Mouse (Mus musculus): Measurements from ENCODE around the gene Gabrb1. TPM values are rescaled to one million over a fixed set of nuclear protein-coding genes. Genes with fewer than 3 reads are reported as not detected.

The Gabrb1 gene
- total RNA-seq, 1 experiment: 0.04 TPM

- peaks cover 31% of the 10 kb centered on the region for H3K36me3 ChIP-seq (ENCODE audit: control insufficient read depth, insufficient read depth, low read length, poor library complexity, severe bottlenecking)
- H3K4me3 ChIP-seq (ENCODE audit: insufficient read depth in 1 of 2, low read depth in 1 of 2, low read length in 2 of 2, poor library complexity in 1 of 2, severe bottlenecking in 1 of 2): no peak overlapping the region
- H3K9me3 ChIP-seq (ENCODE audit: control insufficient read depth, insufficient read depth, low read depth, low read length): no peaks in the 10 kb centered on the region
- no peak overlapping the region for H3K27ac ChIP-seq (ENCODE audit: insufficient read depth, low read depth, low read length, poor library complexity, severe bottlenecking)
- no peak for DNase-seq (ENCODE audit: low read depth, low spot score)
- in situ Hi-C loops (cut with MboI; ENCODE audit: low sequenced_read_pairs in 2 of 2, unreplicated experiment in 2 of 2): no loop called here
- TF ChIP-seq HCFC1 (IDR thresholded peaks at IDR 0.05; ENCODE audit: borderline replicate concordance, insufficient read depth, low read length) (no peak), MAFK (IDR thresholded peaks at IDR 0.05; ENCODE audit: insufficient read depth, low read depth, low read length) (no peak), CHD2 (IDR thresholded peaks at IDR 0.05; ENCODE audit: low read depth, low read length) (no peak), ZC3H11A (IDR thresholded peaks at IDR 0.05; ENCODE audit: borderline replicate concordance, low read depth, low read length) (no peak), ZNF384 (IDR thresholded peaks at IDR 0.05; ENCODE audit: low read depth, low read length) (no peak)
- no peaks in the 10 kb centered on the region for H3K4me1 ChIP-seq (ENCODE audit: control insufficient read depth in 2 of 2, insufficient read depth in 2 of 2, low read length in 2 of 2, poor library complexity in 1 of 2)
- no peak overlapping the region for H3K9ac ChIP-seq (ENCODE audit: insufficient read depth, low read depth, low read length, poor library complexity, severe bottlenecking)
Observed at GRCm38 (mm10) chr5:72162855-72163254, 504.9 kb downstream of the Gabrb1 start.

GRCm38 (mm10) chr5:72164386-72164785, 506.5 kb downstream of the Gabrb1 start:
- H3K4me1 ChIP-seq (ENCODE audit: control insufficient read depth in 2 of 2, insufficient read depth in 2 of 2, low read length in 2 of 2, poor library complexity in 1 of 2): no peaks in the 10 kb centered on the region
- DNase-seq (ENCODE audit: low read depth, low spot score): no peak
- H3K4me3 ChIP-seq (ENCODE audit: insufficient read depth in 1 of 2, low read depth in 1 of 2, low read length in 2 of 2, poor library complexity in 1 of 2, severe bottlenecking in 1 of 2): no peak overlapping the region
- in situ Hi-C loops (cut with MboI; ENCODE audit: low sequenced_read_pairs in 2 of 2, unreplicated experiment in 2 of 2): no loop called here
- peaks cover 24% of the 10 kb centered on the region for H3K36me3 ChIP-seq (ENCODE audit: control insufficient read depth, insufficient read depth, low read length, poor library complexity, severe bottlenecking)
- H3K9me3 ChIP-seq (ENCODE audit: control insufficient read depth, insufficient read depth, low read depth, low read length): no peaks in the 10 kb centered on the region
- H3K27ac ChIP-seq (ENCODE audit: insufficient read depth, low read depth, low read length, poor library complexity, severe bottlenecking): no peak overlapping the region
- no peak for TF ChIP-seq ZC3H11A (IDR thresholded peaks at IDR 0.05; ENCODE audit: borderline replicate concordance, low read depth, low read length)
- TF ChIP-seq ZNF384 (IDR thresholded peaks at IDR 0.05; ENCODE audit: low read depth, low read length): no peak
- no peak for TF ChIP-seq MAFK (IDR thresholded peaks at IDR 0.05; ENCODE audit: insufficient read depth, low read depth, low read length)
- no peak for TF ChIP-seq CHD2 (IDR thresholded peaks at IDR 0.05; ENCODE audit: low read depth, low read length)
- TF ChIP-seq HCFC1 (IDR thresholded peaks at IDR 0.05; ENCODE audit: borderline replicate concordance, insufficient read depth, low read length): no peak
- no peak overlapping the region for H3K9ac ChIP-seq (ENCODE audit: insufficient read depth, low read depth, low read length, poor library complexity, severe bottlenecking)

- Histone ChIP-seq H3K27ac (ENCODE audit: insufficient read depth, low read depth, low read length, poor library complexity, severe bottlenecking) (peak within 1 kb of the TSS; percentile 61; the same call in 1 of the 2 replicates), H3K9me3 (ENCODE audit: control insufficient read depth, insufficient read depth, low read depth, low read length) (no peaks in the 10 kb centered on the region)
- in situ Hi-C loops (cut with MboI; ENCODE audit: low sequenced_read_pairs in 2 of 2, unreplicated experiment in 2 of 2): no loop called here
Observed at GRCm38 (mm10) chr5:72167594-72168284, 509.8 kb downstream of the Gabrb1 start, which contains the start of gene Commd8. Gene Commd8 (minus strand): TSS chr5:72168189.

GRCm38 (mm10) chr5:72168285-72168621, 510.3 kb downstream of the Gabrb1 start:
- Histone ChIP-seq H3K36me3 (ENCODE audit: control insufficient read depth, insufficient read depth, low read length, poor library complexity, severe bottlenecking) (peaks cover 5% of the 10 kb centered on the region), H3K4me1 (ENCODE audit: control insufficient read depth in 2 of 2, insufficient read depth in 2 of 2, low read length in 2 of 2, poor library complexity in 1 of 2) (no peaks in the 10 kb centered on the region), H3K9me3 (ENCODE audit: control insufficient read depth, insufficient read depth, low read depth, low read length) (no peaks in the 10 kb centered on the region), H3K27ac (ENCODE audit: insufficient read depth, low read depth, low read length, poor library complexity, severe bottlenecking) (no peak overlapping the region), H3K9ac (ENCODE audit: insufficient read depth, low read depth, low read length, poor library complexity, severe bottlenecking) (no peak overlapping the region; the same call in 1 of the 2 replicates), H3K4me3 (ENCODE audit: insufficient read depth in 1 of 2, low read depth in 1 of 2, low read length in 2 of 2, poor library complexity in 1 of 2, severe bottlenecking in 1 of 2) (peak overlapping the region; percentile 30 to 32; a peak in 1 of 4 replicates)
- TF ChIP-seq ZNF384 (IDR thresholded peaks at IDR 0.05; ENCODE audit: low read depth, low read length) (0 out of 2 replicates have a peak, but pooled peaks have one; percentile 57), CHD2 (IDR thresholded peaks at IDR 0.05; ENCODE audit: low read depth, low read length) (no peak)
- in situ Hi-C loops (cut with MboI; ENCODE audit: low sequenced_read_pairs in 2 of 2, unreplicated experiment in 2 of 2): no loop called here
- no peak for DNase-seq (ENCODE audit: low read depth, low spot score)

More at GRCm38 (mm10) chr5:72167594-72168284, 509.8 kb downstream of the Gabrb1 start, which contains the start of gene Commd8:
- H3K36me3 ChIP-seq (ENCODE audit: control insufficient read depth, insufficient read depth, low read length, poor library complexity, severe bottlenecking): peaks cover 5% of the 10 kb centered on the region
- peak within 1 kb of the TSS; percentile 67 to 90 for H3K4me3 ChIP-seq (ENCODE audit: insufficient read depth in 1 of 2, low read depth in 1 of 2, low read length in 2 of 2, poor library complexity in 1 of 2, severe bottlenecking in 1 of 2)
- no peaks in the 10 kb centered on the region for H3K4me1 ChIP-seq (ENCODE audit: control insufficient read depth in 2 of 2, insufficient read depth in 2 of 2, low read length in 2 of 2, poor library complexity in 1 of 2)
- DNase-seq (ENCODE audit: low read depth, low spot score): peak; percentile 93
- peak within 1 kb of the TSS; percentile 95 for H3K9ac ChIP-seq (ENCODE audit: insufficient read depth, low read depth, low read length, poor library complexity, severe bottlenecking)
- TF ChIP-seq ZC3H11A (IDR thresholded peaks at IDR 0.05; ENCODE audit: borderline replicate concordance, low read depth, low read length) (no peak), MAFK (IDR thresholded peaks at IDR 0.05; ENCODE audit: insufficient read depth, low read depth, low read length) (peak; percentile 54; the same call in 1 of the 2 replicates)

- no peak overlapping the region for H3K9ac ChIP-seq (ENCODE audit: insufficient read depth, low read depth, low read length, poor library complexity, severe bottlenecking)
- no peaks in the 10 kb centered on the region for H3K9me3 ChIP-seq (ENCODE audit: control insufficient read depth, insufficient read depth, low read depth, low read length)
- peaks cover 2% of the 10 kb centered on the region for H3K36me3 ChIP-seq (ENCODE audit: control insufficient read depth, insufficient read depth, low read length, poor library complexity, severe bottlenecking)
- TF ChIP-seq HCFC1 (IDR thresholded peaks at IDR 0.05; ENCODE audit: borderline replicate concordance, insufficient read depth, low read length) (no peak), CHD2 (IDR thresholded peaks at IDR 0.05; ENCODE audit: low read depth, low read length) (no peak), MAFK (IDR thresholded peaks at IDR 0.05; ENCODE audit: insufficient read depth, low read depth, low read length) (no peak), ZC3H11A (IDR thresholded peaks at IDR 0.05; ENCODE audit: borderline replicate concordance, low read depth, low read length) (no peak), ZNF384 (IDR thresholded peaks at IDR 0.05; ENCODE audit: low read depth, low read length) (no peak)
- no peak overlapping the region for H3K4me3 ChIP-seq (ENCODE audit: insufficient read depth in 1 of 2, low read depth in 1 of 2, low read length in 2 of 2, poor library complexity in 1 of 2, severe bottlenecking in 1 of 2)
- H3K4me1 ChIP-seq (ENCODE audit: control insufficient read depth in 2 of 2, insufficient read depth in 2 of 2, low read length in 2 of 2, poor library complexity in 1 of 2): no peaks in the 10 kb centered on the region
- no peak overlapping the region for H3K27ac ChIP-seq (ENCODE audit: insufficient read depth, low read depth, low read length, poor library complexity, severe bottlenecking)
- DNase-seq (ENCODE audit: low read depth, low spot score): no peak
- in situ Hi-C loops (cut with MboI; ENCODE audit: low sequenced_read_pairs in 2 of 2, unreplicated experiment in 2 of 2): loop anchor here in 1 of 2 experiments (10.0 kb wide), 1 partner anchor 95 kb away; no protein-coding TSS in a partner anchor
Observed at GRCm38 (mm10) chr5:72170067-72170466, 512.2 kb downstream of the Gabrb1 start.

All from ES-E14 (cell line).